Mouse (Mus musculus) frontal cortex, postnatal 36 days (tissue): ENCODE data around the gene Neurod2.

Source experiments
- DNase-seq, 2 experiments: peaks; one replicate each; pipeline ENCODE4 v3.0.0; 2022; ENCODE audit warnings: low spot score in 2 of 2

The Neurod2 gene

GRCm38 (mm10) chr11:98329081-98329959, at the start of gene Neurod2:
TSS of gene Neurod2 (minus strand) at chr11:98329648.
- DNase-seq = peak in 1 of 2 experiments; percentile 85

- no peak for DNase-seq
Observed at GRCm38 (mm10) chr11:98377787-98378186, 48.3 kb upstream of the Neurod2 start.

- DNase-seq = no peak
Observed at GRCm38 (mm10) chr11:98376756-98377155, 47.3 kb upstream of the Neurod2 start.

GRCm38 (mm10) chr11:98374266-98374665, 44.8 kb upstream of the Neurod2 start:
- DNase-seq = no peak

- no peak for DNase-seq
Observed at GRCm38 (mm10) chr11:98373244-98373643, 43.8 kb upstream of the Neurod2 start.

- DNase-seq = peak in 1 of 2 experiments; percentile 56
Observed at GRCm38 (mm10) chr11:98372406-98372805, 43.0 kb upstream of the Neurod2 start.

- DNase-seq = no peak
Observed at GRCm38 (mm10) chr11:98371556-98372240, 42.2 kb upstream of the Neurod2 start.

GRCm38 (mm10) chr11:98370588-98370987, 41.1 kb upstream of the Neurod2 start:
- no peak for DNase-seq

GRCm38 (mm10) chr11:98369337-98369736, 39.9 kb upstream of the Neurod2 start:
- no peak for DNase-seq

- no peak for DNase-seq
Observed at GRCm38 (mm10) chr11:98367863-98368186, 38.4 kb upstream of the Neurod2 start.

GRCm38 (mm10) chr11:98367171-98367862, 37.9 kb upstream of the Neurod2 start:
- DNase-seq = peak; percentile 59 to 72

- no peak for DNase-seq
Observed at GRCm38 (mm10) chr11:98366290-98366689, 36.8 kb upstream of the Neurod2 start.

GRCm38 (mm10) chr11:98364410-98364809, 35.0 kb upstream of the Neurod2 start:
- DNase-seq = no peak

GRCm38 (mm10) chr11:98363817-98364216, 34.4 kb upstream of the Neurod2 start:
- DNase-seq = no peak

- no peak for DNase-seq
Observed at GRCm38 (mm10) chr11:98360866-98361521, 31.5 kb upstream of the Neurod2 start.

GRCm38 (mm10) chr11:98358161-98359083, 29.0 kb upstream of the Neurod2 start, which contains the start of gene Stard3:
TSS of gene Stard3 (plus strand) at chr11:98358368.
- peak; percentile 82 for DNase-seq

- no peak for DNase-seq
Observed at GRCm38 (mm10) chr11:98357396-98358160, 28.1 kb upstream of the Neurod2 start.

GRCm38 (mm10) chr11:98356625-98357394, 27.4 kb upstream of the Neurod2 start:
- DNase-seq = no peak

- peak; percentile 56 to 73 for DNase-seq
Observed at GRCm38 (mm10) chr11:98355732-98356299, 26.4 kb upstream of the Neurod2 start.
